Mouse (Mus musculus) liver, embryonic 11.5 days (tissue): ENCODE measurements at regions not wholly inside any gene's neighbourhood (a gene's known extent, or its start where the extent isn't known, plus 50 kb on each side); places are given as distances from the start of the nearest gene placed in this dataset.
A peak's percentile ranks its signal among the peaks of the same experiment; 100 is the strongest.

Experiments used
- ATAC-seq: fragments of 200-750 bp; cut with Nextera tagmentation; replicated peaks from 2 replicates; pipeline ENCODE4 v1.8.0; 2017; ENCODE audit warnings: moderate number of reproducible peaks, mild to moderate bottlenecking, moderate TSS enrichment, moderate library complexity; ENCODE audit not compliant: low FRiP score
- DNase-seq: peaks from one replicate; pipeline ENCODE4 v3.0.0-alpha.2; 2017; ENCODE audit warnings: low spot score
- H3K27ac ChIP-seq: fragments of 300-500 bp; sonication (generic); 2 replicates; pipeline ENCODE4 v1.5.1; 2014; ENCODE audit warnings: mild to moderate bottlenecking, low read depth, low read length, control low read depth
- H3K27me3 ChIP-seq: fragments of 300-500 bp; sonication (generic); replicated peaks from 2 replicates; pipeline ENCODE4 v1.6.1; 2014; ENCODE audit warnings: low read length, mixed read lengths; ENCODE audit not compliant: control insufficient read depth, insufficient read depth
- H3K36me3 ChIP-seq: fragments of 300-500 bp; sonication (generic); 2 replicates; pipeline ENCODE4 v1.6.1; 2014; ENCODE audit warnings: mild to moderate bottlenecking, low read length, moderate library complexity, mixed read lengths; ENCODE audit not compliant: control insufficient read depth, insufficient read depth
- H3K4me1 ChIP-seq: fragments of 300-500 bp; sonication (generic); replicated peaks from 2 replicates; pipeline ENCODE4 v1.6.1; 2014; ENCODE audit warnings: low read length, mixed read lengths; ENCODE audit not compliant: control insufficient read depth, insufficient read depth
- H3K4me2 ChIP-seq: fragments of 300-500 bp; sonication (generic); 2 replicates; pipeline ENCODE4 v1.6.1; 2014; ENCODE audit warnings: mild to moderate bottlenecking, control low read depth, moderate library complexity
- H3K4me3 ChIP-seq: fragments of 300-500 bp; sonication (generic); 2 replicates; pipeline ENCODE4 v1.5.1; 2014; ENCODE audit warnings: low read depth, low read length, control low read depth
- H3K9ac ChIP-seq: fragments of 300-500 bp; sonication (generic); 2 replicates; pipeline ENCODE4 v1.6.1; 2014; ENCODE audit warnings: low read depth, low read length, control low read depth
- H3K9me3 ChIP-seq: fragments of 300-500 bp; sonication (generic); 2 replicates; pipeline ENCODE4 v1.6.1; 2016; ENCODE audit warnings: low read length, inconsistent platforms, mixed read lengths; ENCODE audit not compliant: control insufficient read depth
- WGBS: fragments of 180-500 bp; shearing (Covaris S2); extraction: QIAGEN DNeasy Blood & Tissue Kit; methylation state at CpG from one replicate; pipeline ENCODE4 v1.1.7; 2014; 5-methylcytosine and 5-hydroxymethylcytosine counted together

DNA sequence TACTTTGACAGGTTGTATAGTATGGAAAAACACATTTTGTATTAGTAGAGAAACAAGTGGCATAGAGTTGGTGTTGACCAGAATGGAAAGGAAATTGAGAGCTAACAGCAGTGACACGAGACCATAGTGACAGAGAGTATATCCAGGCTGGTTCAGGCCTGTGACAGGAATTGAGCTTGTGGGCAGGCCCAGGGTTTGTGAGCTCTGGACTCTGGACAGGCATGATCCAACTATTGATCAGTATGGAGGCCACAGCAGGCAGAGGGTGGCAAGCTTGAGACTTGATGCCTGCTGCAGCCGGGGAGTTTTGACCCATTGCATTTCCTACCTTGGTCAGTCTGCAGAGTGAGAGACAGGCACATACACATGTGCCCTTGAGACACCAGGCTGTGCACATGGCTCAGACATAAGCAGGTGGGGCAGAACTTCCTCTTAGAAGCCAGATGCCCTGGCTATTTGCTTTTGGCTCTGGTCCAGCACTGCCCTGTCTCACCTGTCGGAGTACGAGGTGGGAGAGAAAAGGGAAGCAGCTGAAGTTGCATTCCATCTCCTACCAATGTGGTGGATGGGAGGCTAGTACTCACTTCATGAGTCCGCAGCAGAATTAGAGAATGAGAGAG, 1006.2 kb upstream of the Cdh20 start:
- Histone ChIP-seq H3K9me3 (no peaks in the 10 kb centered on the region), H3K4me2 (no peak overlapping the region), H3K27me3 (no peaks in the 10 kb centered on the region), H3K4me3 (no peak overlapping the region), H3K9ac (no peak overlapping the region), H3K27ac (no peak overlapping the region), H3K4me1 (no peaks in the 10 kb centered on the region), H3K36me3 (no peaks in the 10 kb centered on the region)
- 71% methylated on average over 5 of the region's 5 CpGs for WGBS
- ATAC-seq (peak; percentile 56; the same call in 1 of the 2 replicates), DNase-seq (no peak)

DNA sequence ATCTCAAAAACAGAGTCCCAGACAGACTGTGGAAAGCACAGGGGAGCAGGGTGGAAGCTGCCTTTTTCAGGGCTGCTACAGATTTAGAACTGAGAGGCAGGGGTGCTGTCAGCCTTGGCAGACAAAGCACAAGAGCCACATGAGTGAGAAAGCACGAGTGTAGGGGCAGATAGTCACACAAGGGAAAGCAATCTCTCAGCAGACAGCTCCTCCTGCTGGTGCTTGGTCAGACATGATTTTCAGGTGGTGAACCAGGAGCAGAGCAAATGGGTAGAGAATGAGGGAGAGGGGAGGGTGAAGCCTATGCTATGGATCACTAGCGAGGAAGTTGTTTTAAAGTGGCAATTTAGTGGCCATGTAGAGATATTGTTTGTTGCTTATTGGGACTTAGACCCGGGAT, 1005.6 kb upstream of the Cdh20 start:
- no peak overlapping the region for H3K4me3 ChIP-seq
- DNase-seq, result no peak
- no peak for ATAC-seq

DNA sequence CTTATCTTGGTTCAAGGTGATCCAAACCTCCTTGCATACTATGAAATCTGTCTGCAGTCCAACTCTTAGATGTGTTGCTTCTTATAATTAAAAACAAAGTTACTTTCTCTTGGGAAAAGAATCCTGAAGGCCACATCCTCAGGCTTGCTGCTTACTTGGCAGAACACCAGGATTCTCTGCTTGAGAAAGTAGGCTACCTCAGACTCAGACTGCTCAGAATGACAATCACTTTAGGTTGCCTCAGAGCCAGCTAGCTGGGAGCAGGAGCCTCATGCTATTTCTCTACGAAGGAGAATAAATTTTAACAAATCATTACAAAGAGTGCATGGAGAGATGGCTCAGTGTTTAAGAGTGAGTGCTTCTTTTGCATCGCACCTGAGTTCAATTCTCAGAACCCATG, 1001.0 kb upstream of the Cdh20 start:
- no peak overlapping the region for H3K27ac ChIP-seq
- no peak overlapping the region for H3K9ac ChIP-seq
- no peaks in the 10 kb centered on the region for H3K9me3 ChIP-seq
- WGBS, result 66% methylated on average over 2 of the region's 2 CpGs
- H3K4me2 ChIP-seq, result no peak overlapping the region
- no peaks in the 10 kb centered on the region for H3K27me3 ChIP-seq
- no peak for DNase-seq
- H3K36me3 ChIP-seq, result no peaks in the 10 kb centered on the region
- H3K4me3 ChIP-seq, result no peak overlapping the region
- ATAC-seq, result no peak
- H3K4me1 ChIP-seq, result no peaks in the 10 kb centered on the region

More for the DNA sequence above, 1005.6 kb upstream of the Cdh20 start:
- H3K4me2 ChIP-seq, result no peak overlapping the region
- WGBS, result 48% methylated on average over 3 of the region's 3 CpGs
- no peaks in the 10 kb centered on the region for H3K36me3 ChIP-seq
- H3K9ac ChIP-seq, result no peak overlapping the region
- H3K27ac ChIP-seq, result no peak overlapping the region
- no peaks in the 10 kb centered on the region for H3K27me3 ChIP-seq
- H3K9me3 ChIP-seq, result no peaks in the 10 kb centered on the region
- no peaks in the 10 kb centered on the region for H3K4me1 ChIP-seq

DNA sequence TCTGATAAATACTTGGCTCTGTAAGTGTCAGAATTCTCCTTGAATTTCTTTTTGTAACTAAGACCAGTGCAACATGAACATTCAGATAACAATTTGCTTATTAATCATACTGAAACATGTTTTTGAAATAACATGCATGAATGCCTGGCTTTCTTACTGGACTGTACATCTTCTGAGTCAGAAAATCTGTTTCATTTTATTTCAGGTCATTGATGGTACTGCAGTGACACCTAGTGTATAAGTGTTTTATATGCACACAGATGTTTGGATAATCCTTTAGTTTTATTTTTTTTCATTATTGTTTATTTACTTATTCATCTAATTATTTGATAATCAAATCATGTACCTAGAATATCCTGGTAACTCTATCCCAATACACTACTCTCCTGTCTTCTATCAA, 983.6 kb upstream of the Cdh20 start:
- no peak overlapping the region for H3K27ac ChIP-seq
- no peak overlapping the region for H3K4me3 ChIP-seq
- no peak overlapping the region for H3K9ac ChIP-seq
- H3K27me3 ChIP-seq, result no peaks in the 10 kb centered on the region
- no peaks in the 10 kb centered on the region for H3K36me3 ChIP-seq
- DNase-seq, result no peak
- H3K4me1 ChIP-seq, result no peaks in the 10 kb centered on the region
- H3K4me2 ChIP-seq, result no peak overlapping the region
- no peak for ATAC-seq
- no peaks in the 10 kb centered on the region for H3K9me3 ChIP-seq

DNA sequence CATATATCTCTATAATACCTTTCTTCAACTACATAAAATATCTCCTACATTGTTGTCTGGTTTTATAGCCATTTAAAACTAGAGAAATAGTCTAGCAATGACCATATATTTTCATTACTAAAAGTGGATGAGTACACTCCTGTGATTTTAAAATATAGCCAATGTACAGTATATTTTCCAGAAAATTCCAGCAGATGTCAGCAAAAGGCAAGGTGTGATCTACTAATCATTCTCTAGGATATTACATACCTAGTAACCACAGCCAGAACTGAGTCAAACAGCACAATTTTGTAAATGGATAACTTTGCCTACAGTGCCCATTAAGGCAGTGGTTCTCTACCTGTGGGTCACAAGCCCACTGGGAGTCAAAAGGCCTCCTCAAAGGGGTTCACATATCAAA, 972.0 kb upstream of the Cdh20 start:
- H3K9me3 ChIP-seq, result no peaks in the 10 kb centered on the region

DNA sequence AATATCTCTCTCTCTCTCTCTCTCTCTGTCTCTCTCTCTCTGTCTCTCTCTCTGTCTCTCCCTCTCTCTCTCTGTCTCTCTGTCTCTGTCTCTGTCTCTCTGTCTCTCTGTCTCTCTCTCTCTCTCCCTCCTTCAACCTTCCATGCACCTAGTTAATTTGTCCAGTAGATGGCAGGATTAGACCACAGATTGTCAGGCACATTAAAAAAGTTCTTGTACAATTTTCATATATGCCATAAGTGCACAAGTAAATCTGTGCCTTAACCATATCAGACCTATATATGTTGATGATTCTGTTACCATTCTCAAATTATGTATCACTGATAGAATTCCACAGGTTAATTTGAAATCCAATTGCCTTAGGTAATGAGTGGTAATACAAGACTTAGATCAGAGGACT, 969.0 kb upstream of the Cdh20 start:
- DNase-seq (no peak), ATAC-seq (no peak)
- H3K4me1 ChIP-seq, result no peaks in the 10 kb centered on the region
- no peak overlapping the region for H3K4me2 ChIP-seq
- H3K9me3 ChIP-seq, result no peaks in the 10 kb centered on the region
- no peaks in the 10 kb centered on the region for H3K27me3 ChIP-seq
- H3K36me3 ChIP-seq, result no peaks in the 10 kb centered on the region
- no peak overlapping the region for H3K9ac ChIP-seq
- H3K27ac ChIP-seq, result no peak overlapping the region
- no peak overlapping the region for H3K4me3 ChIP-seq

More for the DNA sequence above, 972.0 kb upstream of the Cdh20 start:
- no peak for DNase-seq
- Histone ChIP-seq H3K4me2 (no peak overlapping the region), H3K27ac (no peak overlapping the region), H3K27me3 (no peaks in the 10 kb centered on the region), H3K4me1 (no peaks in the 10 kb centered on the region), H3K9ac (no peak overlapping the region), H3K4me3 (no peak overlapping the region), H3K36me3 (no peaks in the 10 kb centered on the region)
- ATAC-seq, result no peak

DNA sequence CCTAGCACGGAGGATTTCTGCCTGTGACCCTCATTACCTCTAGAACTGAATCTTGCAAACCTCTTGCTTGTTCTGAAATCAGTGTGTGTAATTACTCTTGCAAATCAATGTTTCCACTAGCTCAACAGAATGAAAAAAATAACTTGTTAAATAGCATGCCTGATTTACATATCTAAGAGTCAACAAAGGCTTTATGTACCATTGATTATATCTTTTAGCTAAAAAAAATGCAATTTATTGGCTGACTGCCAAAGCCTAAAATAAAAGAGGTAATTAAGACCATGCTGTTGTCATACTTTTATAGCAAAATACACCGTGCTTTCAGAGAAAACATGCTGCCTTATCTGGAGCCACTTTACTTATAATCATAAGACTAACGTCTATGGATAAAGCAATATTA, 950.4 kb upstream of the Cdh20 start:
- 74% methylated on average over 3 of the region's 3 CpGs for WGBS

More for the DNA sequence above, 950.4 kb upstream of the Cdh20 start:
- H3K4me2 ChIP-seq, result no peak overlapping the region
- no peaks in the 10 kb centered on the region for H3K4me1 ChIP-seq
- ATAC-seq (no peak), DNase-seq (no peak)
- H3K9me3 ChIP-seq, result no peaks in the 10 kb centered on the region
- no peaks in the 10 kb centered on the region for H3K36me3 ChIP-seq
- no peak overlapping the region for H3K4me3 ChIP-seq
- H3K9ac ChIP-seq, result no peak overlapping the region
- no peak overlapping the region for H3K27ac ChIP-seq
- H3K27me3 ChIP-seq, result no peaks in the 10 kb centered on the region
